Mouse (Mus musculus) embryonic facial prominence, embryonic 14.5 days (tissue): ENCODE data around the gene Nlrp9c. TPM values are rescaled to one million over a fixed set of nuclear protein-coding genes. Genes with fewer than 3 reads are reported as not detected.
"Not testable (repeated sequence)": the region's sequence is repeated elsewhere in the genome, so short reads cannot be mapped to it uniquely, and the experiment has no call there.

ENCODE experiments used
- ATAC-seq: fragments of 200-750 bp; cut with Nextera tagmentation; 2 replicates; pipeline ENCODE4 v1.8.0; 2017; ENCODE audit warnings: low read depth, moderate number of reproducible peaks, moderate TSS enrichment
- DNase-seq: peaks from one replicate; pipeline ENCODE4 v3.0.0-alpha.2; 2015; ENCODE audit warnings: low spot score
- H3K27ac ChIP-seq: fragments of 300-500 bp; sonication (generic); replicated peaks from 2 replicates; pipeline ENCODE4 v1.5.1; 2014; ENCODE audit warnings: low read depth, mild to moderate bottlenecking, low read length, moderate library complexity
- H3K27me3 ChIP-seq: fragments of 300-500 bp; sonication (generic); replicated peaks from 2 replicates; pipeline ENCODE4 v1.6.1; 2014; ENCODE audit warnings: low read length; ENCODE audit not compliant: control insufficient read depth, insufficient read depth
- H3K36me3 ChIP-seq: fragments of 300-500 bp; sonication (generic); 2 replicates; pipeline ENCODE4 v1.6.1; 2014; ENCODE audit warnings: low read length, mixed read lengths; ENCODE audit not compliant: control insufficient read depth, insufficient read depth
- H3K4me1 ChIP-seq: fragments of 300-500 bp; sonication (generic); 2 replicates; pipeline ENCODE4 v1.6.1; 2014; ENCODE audit warnings: antibody characterized with exemption, low read length; ENCODE audit not compliant: control insufficient read depth, insufficient read depth
- H3K4me2 ChIP-seq: fragments of 300-500 bp; sonication (generic); 2 replicates; pipeline ENCODE4 v1.6.1; 2014; ENCODE audit warnings: low read depth, mild to moderate bottlenecking, low read length, moderate library complexity, mixed read lengths
- H3K4me3 ChIP-seq: fragments of 300-500 bp; sonication (generic); 2 replicates; pipeline ENCODE4 v1.5.1; 2014; ENCODE audit warnings: low read depth, mild to moderate bottlenecking, low read length
- H3K9ac ChIP-seq: fragments of 300-500 bp; sonication (generic); 2 replicates; pipeline ENCODE4 v1.6.1; 2014; ENCODE audit warnings: low read depth, mild to moderate bottlenecking, low read length, moderate library complexity, mixed read lengths
- H3K9me3 ChIP-seq: fragments of 300-500 bp; sonication (generic); 2 replicates; pipeline ENCODE4 v1.6.1; 2016; ENCODE audit warnings: low read length; ENCODE audit not compliant: control insufficient read depth
- WGBS: fragments of 180-500 bp; shearing (Covaris S2); extraction: QIAGEN DNeasy Blood & Tissue Kit; methylation state at CpG from one replicate; pipeline ENCODE4 v1.1.7; 2014; 5-methylcytosine and 5-hydroxymethylcytosine counted together
- polyA plus RNA-seq: library from polyadenylated mRNA; unstranded; fragments of >200 nt; fragmentation: Nextera tagmentation; extraction: Ambion mirVana; gene quantifications from 2 replicates; pipeline ENCODE4 v1.2.1, GENCODE M21; 2014

The Nlrp9c gene
- polyA plus RNA-seq: not detected in 2 replicates

DNA sequence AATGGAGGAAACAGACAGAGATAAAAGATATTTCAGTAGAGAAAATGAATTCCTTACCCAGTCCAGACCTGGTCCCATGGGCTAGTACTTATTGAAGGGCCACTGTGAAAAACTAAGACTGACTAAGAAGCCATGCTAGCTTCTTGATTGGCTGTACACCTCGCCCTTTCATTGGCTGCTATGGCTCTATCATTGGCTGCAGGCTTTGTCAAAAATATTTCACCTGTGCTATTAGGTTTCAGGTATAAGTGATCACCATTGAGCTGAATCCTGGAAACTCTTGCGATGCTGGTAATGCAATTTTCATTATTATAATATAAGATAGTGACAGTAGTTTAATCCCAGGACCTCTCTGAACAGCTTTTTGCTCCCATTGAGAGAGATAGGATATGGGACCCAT, at the start of gene Nlrp9c:
TSS of gene Nlrp9c (minus strand) at position 101 of the 400 bp plus-strand sequence.
- H3K27ac ChIP-seq, DNase-seq, H3K9me3 ChIP-seq, H3K27me3 ChIP-seq, H3K36me3 ChIP-seq, H3K4me2 ChIP-seq, ATAC-seq, H3K4me3 ChIP-seq, H3K9ac ChIP-seq, H3K4me1 ChIP-seq: not testable (repeated sequence)
- 56% methylated on average over 2 of the region's 2 CpGs for WGBS

DNA sequence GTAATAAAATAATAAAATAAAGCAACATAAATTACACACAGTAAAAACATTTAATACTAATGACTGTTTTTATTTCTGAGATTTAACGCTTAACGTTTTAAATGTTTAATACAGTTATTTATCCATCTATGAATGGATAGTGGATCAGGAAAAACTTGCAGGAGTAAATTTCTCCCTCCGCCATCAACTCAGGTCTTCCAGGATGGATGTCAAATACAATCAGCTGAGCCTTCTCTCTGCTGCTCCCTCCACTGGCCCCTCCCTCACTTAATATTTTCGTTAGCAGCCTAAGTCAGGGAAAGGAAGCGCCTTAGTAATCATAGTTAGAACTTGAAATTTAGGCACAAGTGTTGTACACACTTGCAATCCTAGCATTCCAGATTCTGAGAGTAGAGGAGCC, 31.3 kb upstream of the Nlrp9c start, which contains the start of gene Nlrp4a:
TSS of gene Nlrp4a (plus strand) at position 301 of the 400 bp plus-strand sequence.
- Histone ChIP-seq H3K9ac (no peak within 1 kb of the TSS), H3K36me3 (no peaks in the 10 kb centered on the region), H3K4me3 (no peak within 1 kb of the TSS), H3K27ac (no peak within 1 kb of the TSS), H3K9me3 (no peaks in the 10 kb centered on the region), H3K4me1 (no peaks in the 10 kb centered on the region), H3K4me2 (no peak within 1 kb of the TSS), H3K27me3 (no peaks in the 10 kb centered on the region)
- ATAC-seq (no peak), DNase-seq (no peak)
- WGBS: 82% methylated on average over 5 of the region's 5 CpGs

DNA sequence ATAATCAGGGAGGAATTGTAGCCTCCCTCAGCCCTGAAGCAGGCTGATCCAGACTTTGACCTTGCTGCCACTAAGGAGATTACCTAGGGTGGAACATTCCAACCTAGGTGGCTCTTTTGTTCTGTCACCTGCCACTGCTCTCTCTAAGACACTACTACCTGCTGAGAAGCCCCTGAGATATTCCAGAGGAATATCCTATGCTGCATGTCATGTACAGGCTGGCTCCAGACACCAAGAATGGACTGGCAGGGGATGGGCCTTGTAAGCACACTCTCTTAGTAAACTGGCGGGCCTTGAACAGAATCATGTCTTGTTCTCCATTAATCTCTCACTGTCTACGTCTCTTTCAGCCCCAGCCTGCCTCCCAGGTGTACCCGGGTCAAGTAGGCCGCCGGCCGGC, 11.7 kb downstream of the Nlrp9c start:
- H3K27me3 ChIP-seq, H3K4me1 ChIP-seq, H3K4me3 ChIP-seq, H3K4me2 ChIP-seq, H3K9me3 ChIP-seq, H3K9ac ChIP-seq, H3K27ac ChIP-seq, H3K36me3 ChIP-seq, DNase-seq, ATAC-seq: not testable (repeated sequence)
- WGBS: 86% methylated on average over 6 of the region's 6 CpGs

DNA sequence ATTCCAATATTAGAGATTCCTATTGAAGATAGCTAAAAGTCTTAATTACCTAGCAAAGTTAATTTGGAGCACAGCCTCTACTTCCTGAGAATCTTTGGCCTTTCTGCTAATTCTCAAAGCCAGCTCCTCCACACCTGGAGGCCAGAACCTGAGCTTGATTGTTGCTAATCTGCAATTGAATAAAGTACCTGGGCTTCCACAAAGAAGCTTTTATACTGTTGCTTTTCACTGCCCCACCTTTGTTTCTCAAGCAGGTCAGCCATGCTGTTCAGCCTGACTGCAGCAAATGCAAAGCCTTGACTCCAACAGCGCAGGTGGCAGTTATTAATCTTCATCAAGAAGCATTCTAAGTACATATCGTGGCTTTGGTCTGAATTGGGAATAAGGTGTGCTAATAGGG, 12.4 kb downstream of the Nlrp9c start:
- H3K4me1 ChIP-seq, H3K27ac ChIP-seq, H3K4me3 ChIP-seq, H3K9me3 ChIP-seq, ATAC-seq, H3K4me2 ChIP-seq, H3K36me3 ChIP-seq, H3K9ac ChIP-seq, DNase-seq, H3K27me3 ChIP-seq: not testable (repeated sequence)
- WGBS: 76% methylated on average over 2 of the region's 2 CpGs

DNA sequence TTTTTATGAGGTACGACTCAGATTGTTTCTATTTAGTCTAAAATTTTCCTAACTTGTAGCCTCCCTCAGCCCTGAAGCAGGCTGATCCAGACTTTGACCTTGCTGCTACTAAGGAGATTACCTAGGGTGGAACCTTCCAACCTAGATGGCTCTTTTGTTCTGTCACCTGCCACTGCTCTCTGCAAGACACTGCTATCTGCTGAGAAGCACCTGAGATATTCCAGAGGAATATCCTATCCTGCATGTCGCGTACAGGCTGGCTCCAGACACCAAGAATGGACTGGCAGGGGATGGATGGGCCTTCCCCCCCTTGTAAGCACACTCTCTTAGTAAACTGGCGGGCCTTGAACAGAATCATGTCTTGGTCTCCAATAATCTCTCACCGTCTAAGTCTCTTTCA, 16.8 kb downstream of the Nlrp9c start:
- not testable (repeated sequence) for ATAC-seq, H3K36me3 ChIP-seq, H3K4me1 ChIP-seq, H3K4me3 ChIP-seq, H3K4me2 ChIP-seq, H3K9me3 ChIP-seq, H3K27ac ChIP-seq, H3K9ac ChIP-seq, H3K27me3 ChIP-seq, DNase-seq
- WGBS: 87% methylated on average over 5 of the region's 5 CpGs

DNA sequence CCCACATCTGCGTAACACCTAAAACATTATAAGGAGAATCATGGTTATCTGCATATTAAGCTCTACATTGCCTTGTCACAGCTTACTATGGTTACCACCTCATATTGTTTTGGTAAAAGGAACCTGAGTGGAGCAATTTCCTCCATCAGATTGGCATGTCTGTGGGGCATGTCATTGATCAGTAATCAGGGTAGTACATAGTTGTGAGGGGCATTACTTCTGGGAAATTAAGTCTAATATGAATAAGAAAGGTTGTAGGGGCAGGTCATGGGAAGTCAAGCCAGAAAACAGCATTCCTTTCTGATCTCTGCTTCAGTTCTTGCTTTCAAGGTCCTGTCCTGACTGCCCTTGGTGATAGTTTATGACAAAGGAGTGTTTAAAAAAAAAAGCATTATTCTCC, 22.7 kb downstream of the Nlrp9c start:
- ATAC-seq: no peak
- Histone ChIP-seq H3K27me3 (no peaks in the 10 kb centered on the region), H3K4me1 (no peaks in the 10 kb centered on the region), H3K27ac (no peak overlapping the region), H3K4me2 (no peak overlapping the region), H3K36me3 (no peaks in the 10 kb centered on the region), H3K9me3 (no peaks in the 10 kb centered on the region), H3K4me3 (no peak overlapping the region), H3K9ac (no peak overlapping the region)
- no peak for DNase-seq
- WGBS: 93% methylated on average over 1 of the region's 1 CpGs

DNA sequence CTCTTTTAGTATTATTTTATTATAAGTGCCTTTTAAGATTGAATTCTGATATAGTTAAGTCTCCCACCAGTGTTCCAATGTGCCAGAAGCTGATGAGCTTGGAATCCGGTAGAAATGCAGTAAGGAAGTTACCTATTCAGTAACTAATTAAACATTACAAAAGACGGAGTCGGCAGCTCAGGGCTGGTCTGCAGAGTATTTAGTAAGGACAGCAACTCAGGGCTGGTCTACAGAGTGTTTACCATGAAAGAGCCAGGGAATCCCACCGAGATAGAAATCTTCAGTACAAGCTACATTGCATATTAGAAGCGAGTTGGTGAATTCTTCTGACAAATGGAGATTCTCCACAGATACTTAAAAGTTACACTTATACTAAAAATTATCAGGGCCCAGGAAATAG, 30.3 kb downstream of the Nlrp9c start:
- DNase-seq: not testable (repeated sequence)
- 80% methylated on average over 5 of the region's 5 CpGs for WGBS

DNA sequence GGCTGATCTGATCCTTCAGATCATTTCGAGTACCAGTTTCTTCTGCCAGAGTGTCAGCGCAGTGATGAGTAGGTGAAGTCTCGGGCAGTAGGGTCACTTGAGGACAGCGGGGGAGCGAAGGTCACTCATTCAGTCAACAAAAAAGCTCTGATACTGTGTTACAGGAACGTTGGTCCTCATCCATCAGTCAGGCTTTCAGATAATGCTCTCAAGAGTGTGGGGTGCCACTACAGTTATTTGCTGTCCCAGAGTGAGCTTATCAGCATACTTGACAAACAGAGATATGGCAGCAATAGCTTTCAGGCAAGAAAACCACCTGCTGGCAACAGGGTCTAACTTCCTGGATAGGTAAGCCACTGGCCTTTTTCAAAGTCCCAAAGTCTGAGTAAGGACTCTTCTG, 46.8 kb downstream of the Nlrp9c start:
- H3K4me2 ChIP-seq, H3K27me3 ChIP-seq, H3K4me1 ChIP-seq, H3K9me3 ChIP-seq, H3K36me3 ChIP-seq, H3K9ac ChIP-seq, DNase-seq, H3K27ac ChIP-seq, ATAC-seq, H3K4me3 ChIP-seq: not testable (repeated sequence)
- WGBS: 72% methylated on average over 4 of the region's 6 CpGs

More for the DNA sequence above, 30.3 kb downstream of the Nlrp9c start:
- H3K27ac ChIP-seq, H3K27me3 ChIP-seq, H3K36me3 ChIP-seq, H3K4me3 ChIP-seq, H3K9ac ChIP-seq, ATAC-seq, H3K9me3 ChIP-seq, H3K4me2 ChIP-seq, H3K4me1 ChIP-seq: not testable (repeated sequence)

DNA sequence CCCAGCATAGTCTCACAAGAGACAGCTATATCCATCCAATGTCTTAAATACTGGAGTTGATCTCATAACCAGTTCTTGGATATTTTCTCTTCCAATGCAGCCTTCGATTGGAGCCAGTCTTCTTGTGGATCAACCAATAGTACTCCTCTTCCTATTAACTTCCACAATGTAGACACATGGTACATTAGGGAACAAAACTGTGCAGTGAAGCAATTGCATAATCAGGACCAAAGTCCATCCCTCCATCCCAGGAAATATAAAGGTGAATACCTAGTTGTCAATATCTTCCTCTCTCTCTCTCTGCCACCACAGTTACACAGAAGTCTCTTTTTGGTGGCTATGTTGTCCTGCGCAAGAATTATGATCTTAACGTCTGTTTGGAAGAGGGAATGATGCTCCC, 51.2 kb downstream of the Nlrp9c start:
- H3K27ac ChIP-seq, H3K27me3 ChIP-seq, H3K4me2 ChIP-seq, H3K9ac ChIP-seq, H3K4me3 ChIP-seq, H3K9me3 ChIP-seq, DNase-seq, H3K4me1 ChIP-seq, ATAC-seq, H3K36me3 ChIP-seq: not testable (repeated sequence)
- 83% methylated on average over 2 of the region's 3 CpGs for WGBS
